Mouse (Mus musculus): ENCODE measurements around the gene Olfr820. TPM values are rescaled to one million over a fixed set of nuclear protein-coding genes. Genes with fewer than 3 reads are reported as not detected.

The Olfr820 gene
- polyA plus RNA-seq (2012; rRNA removed): not detected in 2 replicates

GRCm38 (mm10) chr10:130012321-130012720 is at the start of gene Olfr820:
TSS of gene Olfr820 (plus strand) at chr10:130012621.

GRCm38 (mm10) chr10:129967166-129967565 is 45.3 kb upstream of the Olfr820 start, which contains the start of gene Olfr819:
TSS of gene Olfr819 (minus strand) at chr10:129967266.

GRCm38 (mm10) chr10:129976040-129976439 is 36.4 kb upstream of the Olfr820 start, which contains the start of gene Olfr247:
TSS of gene Olfr247 (minus strand) at chr10:129976140.

GRCm38 (mm10) chr10:129984962-129985361 is 27.5 kb upstream of the Olfr820 start, which contains the start of gene Gm10310:
TSS of gene Gm10310 (minus strand) at chr10:129985062.

GRCm38 (mm10) chr10:130030048-130030447 is 17.6 kb downstream of the Olfr820 start, which contains the start of gene Olfr821:
TSS of gene Olfr821 (plus strand) at chr10:130030348.

Other genes starting within 250 kb of the Olfr820 start
- not detected in 2 replicates for gene Olfr808, start 247.1 kb upstream of the Olfr820 start, polyA plus RNA-seq (2012; rRNA removed)
- gene Olfr809, start 238.0 kb upstream of the Olfr820 start, polyA plus RNA-seq (2012; rRNA removed): not detected in 2 replicates
- not detected in 2 replicates for gene Olfr810, start 217.7 kb upstream of the Olfr820 start, polyA plus RNA-seq (2012; rRNA removed)
- not detected in 2 replicates for gene Olfr811, start 208.2 kb upstream of the Olfr820 start, polyA plus RNA-seq (2012; rRNA removed)
- gene Olfr812, start 166.5 kb upstream of the Olfr820 start, polyA plus RNA-seq (2012; rRNA removed): not detected in 2 replicates
- gene Olfr813, start 157.3 kb upstream of the Olfr820 start, polyA plus RNA-seq (2012; rRNA removed): not detected in 2 replicates
- not detected in 2 replicates for gene Olfr814, start 132.8 kb upstream of the Olfr820 start, polyA plus RNA-seq (2012; rRNA removed)
- gene Olfr815, start 106.8 kb upstream of the Olfr820 start, polyA plus RNA-seq (2012; rRNA removed): not detected in 2 replicates
- not detected in 2 replicates for gene Olfr816, start 97.0 kb upstream of the Olfr820 start, polyA plus RNA-seq (2012; rRNA removed)
- gene Olfr818, start 63.5 kb upstream of the Olfr820 start, polyA plus RNA-seq (2012; rRNA removed): not detected in 2 replicates
- not detected in 2 replicates for gene Olfr819, start 45.4 kb upstream of the Olfr820 start, polyA plus RNA-seq (2012; rRNA removed)
- not detected in 2 replicates for gene Olfr247, start 36.5 kb upstream of the Olfr820 start, polyA plus RNA-seq (2012; rRNA removed)
- not detected in 2 replicates for gene Gm10310, start 27.6 kb upstream of the Olfr820 start, polyA plus RNA-seq (2012; rRNA removed)
- gene Olfr821, start 17.7 kb downstream of the Olfr820 start, polyA plus RNA-seq (2012; rRNA removed): not detected in 2 replicates
- gene Olfr822, start 58.6 kb downstream of the Olfr820 start, polyA plus RNA-seq (2012; rRNA removed): not detected in 2 replicates
- not detected in 2 replicates for gene Olfr823, start 102.8 kb downstream of the Olfr820 start, polyA plus RNA-seq (2012; rRNA removed)
- gene Olfr824, start 117.4 kb downstream of the Olfr820 start, polyA plus RNA-seq (2012; rRNA removed): not detected in 2 replicates
- gene Olfr825, start 154.1 kb downstream of the Olfr820 start, polyA plus RNA-seq (2012; rRNA removed): not detected in 2 replicates
- not detected in 2 replicates for gene Olfr826, start 171.6 kb downstream of the Olfr820 start, polyA plus RNA-seq (2012; rRNA removed)
- gene Olfr827, start 201.8 kb downstream of the Olfr820 start, polyA plus RNA-seq (2012; rRNA removed): not detected in 2 replicates